Mouse (Mus musculus) midbrain, embryonic 12.5 days (tissue): ENCODE measurements around the gene Bst1. TPM values are rescaled to one million over a fixed set of nuclear protein-coding genes. Genes with fewer than 3 reads are reported as not detected.

Source experiments
- ATAC-seq: fragments of 200-750 bp; cut with Nextera tagmentation; 2 replicates; pipeline ENCODE4 v1.8.0; 2017; ENCODE audit warnings: low read depth, moderate TSS enrichment, moderate library complexity; ENCODE audit not compliant: low FRiP score
- H3K27ac ChIP-seq: fragments of 300-500 bp; sonication (generic); replicated peaks from 2 replicates; pipeline ENCODE4 v1.5.1; 2016; ENCODE audit warnings: mild to moderate bottlenecking
- H3K27me3 ChIP-seq: fragments of 300-500 bp; sonication (generic); 2 replicates; pipeline ENCODE4 v1.6.1; 2016; ENCODE audit warnings: mild to moderate bottlenecking
- H3K36me3 ChIP-seq: fragments of 300-500 bp; sonication (generic); 2 replicates; pipeline ENCODE4 v1.6.1; 2016
- H3K4me1 ChIP-seq: fragments of 300-500 bp; sonication (generic); 2 replicates; pipeline ENCODE4 v1.6.1; 2016
- H3K4me2 ChIP-seq: fragments of 300-500 bp; sonication (generic); replicated peaks from 2 replicates; pipeline ENCODE4 v1.6.1; 2016; ENCODE audit warnings: mild to moderate bottlenecking, moderate library complexity
- H3K4me3 ChIP-seq: fragments of 300-500 bp; sonication (generic); 2 replicates; pipeline ENCODE4 v1.5.1; 2016; ENCODE audit warnings: mild to moderate bottlenecking
- H3K9ac ChIP-seq: fragments of 300-500 bp; sonication (generic); replicated peaks from 2 replicates; pipeline ENCODE4 v1.6.1; 2016; ENCODE audit warnings: mild to moderate bottlenecking, moderate library complexity
- H3K9me3 ChIP-seq: fragments of 300-500 bp; sonication (generic); 2 replicates; pipeline ENCODE4 v1.6.1; 2016; ENCODE audit warnings: mild to moderate bottlenecking
- WGBS: fragments of 180-500 bp; shearing (Covaris S2); methylation state at CpG from one replicate; pipeline ENCODE4 v1.1.7; 2016; 5-methylcytosine and 5-hydroxymethylcytosine counted together
- polyA plus RNA-seq: library from polyadenylated mRNA; unstranded; fragments of >200 nt; fragmentation: Nextera tagmentation; extraction: Ambion mirVana; gene quantifications from 2 replicates; pipeline ENCODE4 v1.2.1, GENCODE M21; 2016

Gene Bst1
- polyA plus RNA-seq, 1 experiment from 2014 or later, result 0.17 TPM

GRCm38 (mm10) chr5:43865316-43865715 is 46.6 kb downstream of the Bst1 start:
- ATAC-seq, result no peak
- Histone ChIP-seq H3K27ac (no peak overlapping the region), H3K4me3 (no peak overlapping the region), H3K9ac (no peak overlapping the region), H3K9me3 (no peaks in the 10 kb centered on the region), H3K27me3 (peaks cover 10% of the 10 kb centered on the region; the same call in 1 of the 2 replicates), H3K4me1 (peaks cover 9% of the 10 kb centered on the region), H3K4me2 (no peak overlapping the region), H3K36me3 (no peaks in the 10 kb centered on the region)
- 79% methylated on average over 2 of the region's 2 CpGs for WGBS

- H3K4me2 ChIP-seq, result peak within 1 kb of the TSS; percentile 67
- no peaks in the 10 kb centered on the region for H3K36me3 ChIP-seq
- peaks cover 9% of the 10 kb centered on the region for H3K4me1 ChIP-seq
- H3K9me3 ChIP-seq, result no peaks in the 10 kb centered on the region
- no peak within 1 kb of the TSS for H3K27ac ChIP-seq
- peaks cover 10% of the 10 kb centered on the region; the same call in 1 of the 2 replicates for H3K27me3 ChIP-seq
- H3K4me3 ChIP-seq, result peak within 1 kb of the TSS; percentile 35
- H3K9ac ChIP-seq, result peak within 1 kb of the TSS; percentile 41; the same call in 1 of the 2 replicates
- no peak for ATAC-seq
Observed at GRCm38 (mm10) chr5:43868253-43868652, 49.6 kb downstream of the Bst1 start, which contains the start of gene Cd38. Cd38 (plus strand) TSS chr5:43868553.

- 3% methylated on average over 28 of the region's 28 CpGs for WGBS
- H3K27me3 ChIP-seq, result peaks cover 10% of the 10 kb centered on the region; the same call in 1 of the 2 replicates
- H3K4me2 ChIP-seq, result peak overlapping the region; percentile 67
- peak overlapping the region; percentile 35 for H3K4me3 ChIP-seq
- H3K9ac ChIP-seq, result peak overlapping the region; percentile 41; the same call in 1 of the 2 replicates
- no peaks in the 10 kb centered on the region for H3K9me3 ChIP-seq
- peaks cover 9% of the 10 kb centered on the region for H3K4me1 ChIP-seq
- no peak for ATAC-seq
- H3K36me3 ChIP-seq, result no peaks in the 10 kb centered on the region
- H3K27ac ChIP-seq, result no peak overlapping the region
Observed at GRCm38 (mm10) chr5:43868711-43869600, 50.3 kb downstream of the Bst1 start.

- 88% methylated on average over 1 of the region's 1 CpGs for WGBS
Observed at GRCm38 (mm10) chr5:43871845-43872244, 53.2 kb downstream of the Bst1 start.

DNA sequence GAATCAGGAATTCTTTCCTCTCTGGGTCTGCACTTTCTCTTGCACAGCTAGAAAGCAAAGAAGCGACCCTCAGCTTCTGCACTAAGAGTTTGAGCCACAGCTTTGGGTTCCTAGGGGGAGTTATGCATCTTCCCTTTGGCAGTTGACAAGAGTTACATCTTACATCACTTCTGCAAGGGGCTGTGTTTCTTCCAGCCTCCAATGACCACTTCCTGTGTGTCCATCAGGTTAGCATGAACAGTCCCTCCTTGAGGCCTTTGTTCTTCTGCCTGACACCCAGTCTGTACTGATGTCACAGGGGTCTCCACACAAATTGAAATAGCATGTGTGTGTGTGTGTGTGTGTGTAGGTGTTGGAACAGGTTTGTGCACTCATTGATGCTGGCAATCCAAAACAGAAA is 54.0 kb downstream of the Bst1 start:
- H3K36me3 ChIP-seq, result no peaks in the 10 kb centered on the region
- H3K9me3 ChIP-seq, result no peaks in the 10 kb centered on the region
- H3K4me3 ChIP-seq, result no peak overlapping the region
- no peak for ATAC-seq
- no peak overlapping the region for H3K9ac ChIP-seq
- 87% methylated on average over 1 of the region's 1 CpGs for WGBS
- peaks cover 9% of the 10 kb centered on the region for H3K4me1 ChIP-seq
- no peak overlapping the region for H3K4me2 ChIP-seq
- H3K27ac ChIP-seq, result no peak overlapping the region
- peaks cover 10% of the 10 kb centered on the region; the same call in 1 of the 2 replicates for H3K27me3 ChIP-seq

More at GRCm38 (mm10) chr5:43871845-43872244, 53.2 kb downstream of the Bst1 start:
- H3K36me3 ChIP-seq, result no peaks in the 10 kb centered on the region
- H3K27me3 ChIP-seq, result peaks cover 10% of the 10 kb centered on the region; the same call in 1 of the 2 replicates
- H3K4me3 ChIP-seq, result no peak overlapping the region
- H3K4me2 ChIP-seq, result no peak overlapping the region
- H3K9ac ChIP-seq, result no peak overlapping the region
- ATAC-seq, result no peak
- peaks cover 9% of the 10 kb centered on the region for H3K4me1 ChIP-seq
- H3K27ac ChIP-seq, result no peak overlapping the region
- H3K9me3 ChIP-seq, result no peaks in the 10 kb centered on the region

DNA sequence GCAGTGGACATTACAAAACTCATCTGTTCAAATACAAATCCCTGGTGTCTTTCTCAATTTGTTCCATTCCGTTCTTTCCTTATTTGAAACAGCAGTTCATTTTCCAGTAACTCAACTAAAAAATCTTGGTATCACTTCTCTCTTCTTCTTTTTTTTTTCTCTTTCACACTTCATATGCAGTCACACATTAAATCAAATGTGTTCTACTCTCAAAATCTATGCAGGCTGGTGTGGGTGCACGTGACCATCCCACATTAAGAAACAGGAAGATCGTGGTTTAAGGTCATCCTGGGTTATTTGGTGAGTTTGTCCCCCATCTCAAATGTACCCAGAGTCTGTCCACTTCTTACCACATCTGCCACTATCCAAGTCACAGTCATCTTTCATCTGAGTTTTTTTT is 63.3 kb downstream of the Bst1 start:
- H3K36me3 ChIP-seq, result no peaks in the 10 kb centered on the region
- no peaks in the 10 kb centered on the region for H3K9me3 ChIP-seq
- H3K4me2 ChIP-seq, result no peak overlapping the region
- H3K27me3 ChIP-seq, result no peaks in the 10 kb centered on the region
- no peak for ATAC-seq
- H3K4me3 ChIP-seq, result no peak overlapping the region
- H3K9ac ChIP-seq, result no peak overlapping the region
- H3K4me1 ChIP-seq, result peaks cover 7% of the 10 kb centered on the region; the same call in 1 of the 2 replicates
- 84% methylated on average over 3 of the region's 3 CpGs for WGBS
- no peak overlapping the region for H3K27ac ChIP-seq

- WGBS, result 22% methylated on average over 3 of the region's 3 CpGs
- no peaks in the 10 kb centered on the region for H3K36me3 ChIP-seq
Observed at GRCm38 (mm10) chr5:43885060-43885820, 66.6 kb downstream of the Bst1 start.

DNA sequence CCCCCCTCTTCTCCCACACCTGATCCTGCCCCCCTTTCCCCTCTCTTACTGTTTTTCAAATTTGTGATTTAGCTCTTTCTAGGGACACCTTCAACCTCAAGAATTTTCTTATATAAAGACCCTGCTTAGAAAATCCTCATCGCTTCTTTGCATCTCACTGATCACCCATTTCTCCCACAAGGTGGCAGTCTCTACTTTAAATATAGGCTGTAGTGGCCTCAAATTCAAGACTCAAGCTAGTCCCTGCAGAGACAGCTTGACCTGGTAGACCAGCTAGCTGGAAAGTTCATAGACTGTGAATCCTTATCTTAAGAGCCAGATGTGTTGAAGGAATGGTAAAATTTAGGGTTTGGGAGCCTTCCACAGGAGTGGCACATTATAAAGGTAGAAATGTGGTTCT is 73.7 kb downstream of the Bst1 start:
- Histone ChIP-seq H3K27me3 (no peaks in the 10 kb centered on the region), H3K4me2 (no peak overlapping the region), H3K36me3 (no peaks in the 10 kb centered on the region), H3K9me3 (no peaks in the 10 kb centered on the region), H3K27ac (no peak overlapping the region), H3K9ac (no peak overlapping the region), H3K4me3 (no peak overlapping the region), H3K4me1 (no peaks in the 10 kb centered on the region)
- ATAC-seq, result no peak
- WGBS, result 23% methylated on average over 1 of the region's 1 CpGs

More at GRCm38 (mm10) chr5:43885060-43885820, 66.6 kb downstream of the Bst1 start:
- Histone ChIP-seq H3K4me2 (no peak overlapping the region), H3K4me1 (peaks cover 8% of the 10 kb centered on the region; the same call in 1 of the 2 replicates), H3K27ac (no peak overlapping the region), H3K27me3 (no peaks in the 10 kb centered on the region), H3K9me3 (no peaks in the 10 kb centered on the region), H3K4me3 (no peak overlapping the region), H3K9ac (no peak overlapping the region)
- ATAC-seq, result no peak

Other genes with a start within 250 kb of the Bst1 start
- 9.6 and 11.4 TPM in 2 replicates for gene Cc2d2a, start 156.5 kb upstream of the Bst1 start, polyA plus RNA-seq
- 61.8 and 62.7 TPM in 2 replicates for gene Fbxl5, start 2.8 kb downstream of the Bst1 start, polyA plus RNA-seq
- 3.4 and 3.8 TPM in 2 replicates for gene Cd38, start 49.7 kb downstream of the Bst1 start, polyA plus RNA-seq
- not detected in 2 replicates for gene Gm7879, start 94.3 kb downstream of the Bst1 start, polyA plus RNA-seq
- gene Fgfbp1, start 162.9 kb downstream of the Bst1 start, polyA plus RNA-seq, result 0.80 and 0.97 TPM in 2 replicates